Mouse (Mus musculus) brain, embryonic 14.5 days (tissue): ENCODE data around the gene Plekhh3.

ENCODE experiments used
- CTCF ChIP-seq: fragments of 200-500 bp; IDR thresholded peaks from 2 replicates; pipeline ENCODE4 v1.5.1; 2012; ENCODE audit warnings: inconsistent platforms, mild to moderate bottlenecking, moderate library complexity, borderline replicate concordance; ENCODE audit not compliant: insufficient read depth, insufficient read length; ENCODE audit errors: extremely low read depth
- POLR2A ChIP-seq: fragments of 200-500 bp; IDR thresholded peaks from 2 replicates; pipeline ENCODE4 v1.6.1; 2012; ENCODE audit warnings: mild to moderate bottlenecking, inconsistent platforms, borderline replicate concordance; ENCODE audit not compliant: poor library complexity, insufficient read depth, insufficient read length, severe bottlenecking; ENCODE audit errors: extremely low read depth

GRCm38 (mm10) chr11:101218436-101219055 is 47.4 kb upstream of the Plekhh3 start:
- no peak for TF ChIP-seq CTCF
- no peak for TF ChIP-seq POLR2A
